ENCODE assay signal across 10 mouse cellular contexts in the genomic region with DNA sequence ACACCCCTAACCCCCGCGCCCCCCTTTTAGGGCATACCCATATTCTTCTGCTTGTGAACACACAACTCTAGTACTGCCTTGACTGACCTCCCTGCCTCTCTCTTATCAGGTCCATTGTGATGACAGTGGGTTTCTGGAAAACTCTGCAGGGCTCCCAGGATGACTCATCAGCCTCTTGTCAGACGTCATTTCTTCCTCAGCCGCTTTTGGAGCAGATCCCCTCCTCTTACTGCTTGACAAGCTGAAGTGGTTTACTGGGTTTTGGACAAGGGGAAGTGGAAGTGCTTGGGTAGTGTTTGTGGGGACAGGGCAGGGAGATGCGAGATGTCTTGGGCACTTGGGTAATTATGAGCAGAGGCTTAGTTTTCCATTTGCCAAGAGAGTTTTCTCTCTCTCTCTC.
DNase-seq lines count a peak whose midpoint lies in the region; ATAC-seq and TF ChIP-seq lines count a peak whose summit lies in the region.
"Had no signal": no experiment of that assay in that cellular context is flagged by ENCODE, and none has a peak within 500 bp of the region (broad histone marks: within the 10 kb centered on the region; RNA-seq: fewer than 3 reads in every experiment).

No protein-coding gene starts in this region.

- no peaks in the 10 kb centered on the region for H3K36me3 ChIP-seq in kidney, adult 2 months (ENCODE audit: control insufficient read depth, insufficient read depth, low read length)
- H3K36me3 ChIP-seq in kidney, embryonic 16.5 days (ENCODE audit: insufficient read depth, low read length): no peaks in the 10 kb centered on the region
- no peaks in the 10 kb centered on the region for H3K36me3 ChIP-seq in megakaryocyte, embryonic 14.5 days (replicated peaks; ENCODE audit: low read length)
- H3K36me3 ChIP-seq in midbrain, embryonic 13.5 days: no peaks in the 10 kb centered on the region
- H3K36me3 ChIP-seq: hindbrain, embryonic 12.5 days had no signal

- no peaks in the 10 kb centered on the region for H3K27me3 ChIP-seq in kidney, adult 2 months (replicated peaks; ENCODE audit: control insufficient read depth, insufficient read depth, low read length)
- H3K27me3 ChIP-seq in kidney, embryonic 16.5 days (ENCODE audit: insufficient read depth, low read length): no peaks in the 10 kb centered on the region
- no peaks in the 10 kb centered on the region for H3K27me3 ChIP-seq in megakaryocyte, embryonic 14.5 days (replicated peaks)
- H3K27me3 ChIP-seq in midbrain, embryonic 13.5 days: no peaks in the 10 kb centered on the region
- H3K27me3 ChIP-seq: hindbrain, embryonic 12.5 days had no signal

- 83% methylated on average over 5 of the region's 5 CpGs for WGBS in kidney, adult 2 months
- 79% methylated on average over 5 of the region's 5 CpGs for WGBS in kidney, embryonic 16.5 days
- 83% methylated on average over 5 of the region's 5 CpGs for WGBS in midbrain, embryonic 13.5 days

- H3K27ac ChIP-seq in kidney, adult 2 months (ENCODE audit: insufficient read depth, low read depth, low read length): no peak overlapping the region
- no peak overlapping the region for H3K27ac ChIP-seq in kidney, embryonic 16.5 days (ENCODE audit: low read length)
- H3K27ac ChIP-seq in bone marrow macrophage, adult 2 months (ENCODE audit: insufficient read depth, low read depth, low read length): peak overlapping the region; percentile 98
- H3K27ac ChIP-seq in midbrain, embryonic 13.5 days: no peak overlapping the region
- H3K27ac ChIP-seq: hindbrain, embryonic 12.5 days had no signal

- no peak for TF ChIP-seq POLR2A in kidney, adult 2 months (IDR thresholded peaks at IDR 0.05; ENCODE audit: low read depth, low read length)
- no peak for TF ChIP-seq POLR2A in bone marrow macrophage, adult 2 months (IDR thresholded peaks at IDR 0.05; ENCODE audit: borderline replicate concordance, low read depth, low read length)

- no peak overlapping the region for H3K9ac ChIP-seq in kidney, embryonic 16.5 days (replicated peaks; ENCODE audit: low read length)
- H3K9ac ChIP-seq in midbrain, embryonic 13.5 days (replicated peaks): no peak overlapping the region
- H3K9ac ChIP-seq: hindbrain, embryonic 12.5 days had no signal

- no peaks in the 10 kb centered on the region for H3K9me3 ChIP-seq in kidney, embryonic 16.5 days (ENCODE audit: low read length)
- no peaks in the 10 kb centered on the region for H3K9me3 ChIP-seq in megakaryocyte, embryonic 14.5 days
- H3K9me3 ChIP-seq in midbrain, embryonic 13.5 days: no peaks in the 10 kb centered on the region
- H3K9me3 ChIP-seq: hindbrain, embryonic 12.5 days had no signal

- DNase-seq in kidney, adult 2 months: peak; percentile 33
- DNase-seq in heart, postnatal 10 days: peak; percentile 61 to 71
- DNase-seq in frontal cortex, postnatal 36 days (ENCODE audit: low spot score in 2 of 2): no peak
- no peak for DNase-seq in spleen, adult 18-20 months

- ATAC-seq in kidney, embryonic 16.5 days (ENCODE audit: low FRiP score, low TSS enrichment): no peak
- no peak for ATAC-seq in midbrain, embryonic 13.5 days
- ATAC-seq: midbrain, embryonic 16.5 days had no signal

- no peak overlapping the region for H3K4me2 ChIP-seq in kidney, embryonic 16.5 days (replicated peaks; ENCODE audit: low read depth, low read length)
- H3K4me2 ChIP-seq in midbrain, embryonic 13.5 days (replicated peaks): no peak overlapping the region
- H3K4me2 ChIP-seq: hindbrain, embryonic 12.5 days had no signal

- TF ChIP-seq CTCF in kidney, adult 2 months (conservative IDR thresholded peaks at IDR 0.05; ENCODE audit: insufficient read depth, insufficient read length, low read depth, low read length): no peak
- TF ChIP-seq CTCF in bone marrow macrophage, adult 2 months (IDR thresholded peaks at IDR 0.05; ENCODE audit: low read depth, low read length): no peak

- no peak overlapping the region for H3K4me3 ChIP-seq in kidney, adult 2 months (ENCODE audit: insufficient read depth, low read depth, low read length)
- H3K4me3 ChIP-seq in kidney, embryonic 16.5 days (ENCODE audit: low read length): no peak overlapping the region
- no peak overlapping the region for H3K4me3 ChIP-seq in bone marrow macrophage, adult 2 months (ENCODE audit: insufficient read depth, low read length)
- peak overlapping the region; percentile 70 for H3K4me3 ChIP-seq in megakaryocyte, embryonic 14.5 days (replicated peaks)
- no peak overlapping the region for H3K4me3 ChIP-seq in midbrain, embryonic 13.5 days (replicated peaks)
- H3K4me3 ChIP-seq: hindbrain, embryonic 12.5 days had no signal

- intact Hi-C loops in heart, postnatal 10 days (cut with DNase I): loop anchor here (1.0 kb wide), 1 partner anchor 10 kb away; no protein-coding TSS in a partner anchor

- H3K4me1 ChIP-seq in kidney, adult 2 months (ENCODE audit: control insufficient read depth, insufficient read depth, low read length): peaks cover 3% of the 10 kb centered on the region; the same call in 1 of the 2 replicates
- peaks cover 3% of the 10 kb centered on the region; the same call in 1 of the 2 replicates for H3K4me1 ChIP-seq in kidney, embryonic 16.5 days (ENCODE audit: insufficient read depth, low read length)
- H3K4me1 ChIP-seq in bone marrow macrophage, adult 2 months (ENCODE audit: control insufficient read depth, insufficient read depth, low read length): peaks cover 62% of the 10 kb centered on the region
- H3K4me1 ChIP-seq in megakaryocyte, embryonic 14.5 days: peaks cover 80% of the 10 kb centered on the region
- H3K4me1 ChIP-seq in midbrain, embryonic 13.5 days (replicated peaks): no peaks in the 10 kb centered on the region

Comparison
In these comparisons a context has a peak if more than half of its experiments do, and no peak if none do; other contexts are left out.
1. DNase-seq: peak in kidney, adult 2 months (single experiment) and heart, postnatal 10 days (2 of 2); none in frontal cortex, postnatal 36 days (0 of 2) and spleen, adult 18-20 months (0 of 2).